Mouse (Mus musculus): ENCODE data around the gene Noto. TPM values are rescaled to one million over a fixed set of nuclear protein-coding genes. Genes with fewer than 3 reads are reported as not detected.
A peak's percentile ranks its signal among the peaks of the same experiment; 100 is the strongest.

Noto gene
- polyA plus RNA-seq, 1 experiment from 2014 or later: not detected

DNA sequence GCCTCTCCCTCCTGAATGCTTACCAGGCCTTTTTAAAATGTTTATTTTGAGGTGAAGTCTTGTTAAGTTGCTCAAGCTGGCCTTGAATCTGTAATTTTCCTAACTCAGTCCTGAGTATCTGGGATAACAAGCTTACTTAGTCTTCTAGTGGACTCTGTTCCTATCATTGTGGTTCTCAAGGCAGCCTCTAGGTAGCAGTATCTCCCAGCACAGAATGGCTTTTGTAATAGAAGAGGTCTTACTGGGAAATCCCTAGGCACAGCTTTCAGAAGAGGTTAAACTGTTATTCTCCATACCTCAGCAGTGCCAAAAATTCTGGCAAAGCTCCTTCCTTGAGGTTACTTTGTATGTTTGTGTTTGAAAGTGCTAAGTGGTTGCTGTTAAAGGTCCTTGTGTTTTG lies 41.7 kb downstream of the Noto start:
- Histone ChIP-seq H3K36me3 (ENCODE audit: insufficient read depth, low read length) (peaks cover 90% of the 10 kb centered on the region), H3K4me1 (ENCODE audit: insufficient read depth, low read length) (no peaks in the 10 kb centered on the region), H3K9me3 (ENCODE audit: low read length) (no peaks in the 10 kb centered on the region), H3K27ac (ENCODE audit: low read length) (no peak overlapping the region), H3K4me3 (ENCODE audit: low read length) (no peak overlapping the region), H3K4me2 (replicated peaks; ENCODE audit: low read depth, low read length) (no peak overlapping the region), H3K9ac (replicated peaks; ENCODE audit: low read length) (no peak overlapping the region), H3K27me3 (ENCODE audit: insufficient read depth, low read length) (no peaks in the 10 kb centered on the region)
- no peak for ATAC-seq (ENCODE audit: low FRiP score, low TSS enrichment)

- H3K9me3 ChIP-seq (ENCODE audit: low read length): no peaks in the 10 kb centered on the region
- no peaks in the 10 kb centered on the region for H3K27me3 ChIP-seq (ENCODE audit: insufficient read depth, low read length)
- WGBS: 71% methylated on average over 5 of the region's 5 CpGs
- H3K36me3 ChIP-seq (ENCODE audit: insufficient read depth, low read length): peaks cover 50% of the 10 kb centered on the region
- H3K9ac ChIP-seq (replicated peaks; ENCODE audit: low read length): no peak overlapping the region
- H3K4me2 ChIP-seq (replicated peaks; ENCODE audit: low read depth, low read length): no peak overlapping the region
- H3K27ac ChIP-seq (ENCODE audit: low read length): no peak overlapping the region
- no peaks in the 10 kb centered on the region for H3K4me1 ChIP-seq (ENCODE audit: insufficient read depth, low read length)
- peak; percentile 49; the same call in 1 of the 2 replicates for ATAC-seq (ENCODE audit: low FRiP score, low TSS enrichment)
- no peak overlapping the region for H3K4me3 ChIP-seq (ENCODE audit: low read length)
Observed at GRCm38 (mm10) chr6:85469660-85470430, 46.2 kb downstream of the Noto start.

- no peak for ATAC-seq (ENCODE audit: low FRiP score, low TSS enrichment)
Observed at GRCm38 (mm10) chr6:85471962-85472361, 48.3 kb downstream of the Noto start.

DNA sequence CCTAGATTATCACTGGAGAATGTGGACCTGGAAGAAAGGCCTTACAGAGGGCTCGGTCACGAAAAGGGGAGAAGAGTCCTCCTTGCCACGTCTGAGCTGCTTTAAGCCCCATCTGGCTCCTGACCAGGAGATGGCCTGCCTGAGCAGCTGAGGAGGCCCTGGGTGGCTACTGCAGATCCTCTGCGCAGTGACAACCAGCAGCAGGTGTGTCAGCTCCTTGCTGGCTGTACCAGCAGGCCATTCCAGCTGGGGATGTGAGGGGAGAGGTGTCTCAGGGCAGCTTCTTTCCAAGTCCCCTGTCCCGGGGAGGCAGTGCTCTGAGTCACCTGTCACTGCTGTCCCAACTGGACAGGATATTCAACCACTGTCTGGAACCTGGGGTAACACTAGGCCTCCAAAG lies 48.9 kb downstream of the Noto start:
- no peaks in the 10 kb centered on the region for H3K9me3 ChIP-seq (ENCODE audit: low read length)
- peaks cover 23% of the 10 kb centered on the region for H3K36me3 ChIP-seq (ENCODE audit: insufficient read depth, low read length)
- WGBS: 56% methylated on average over 5 of the region's 5 CpGs

More at GRCm38 (mm10) chr6:85471962-85472361, 48.3 kb downstream of the Noto start:
- Histone ChIP-seq H3K27me3 (ENCODE audit: insufficient read depth, low read length) (no peaks in the 10 kb centered on the region), H3K4me3 (ENCODE audit: low read length) (no peak overlapping the region), H3K27ac (ENCODE audit: low read length) (no peak overlapping the region), H3K4me1 (ENCODE audit: insufficient read depth, low read length) (no peaks in the 10 kb centered on the region), H3K9ac (replicated peaks; ENCODE audit: low read length) (no peak overlapping the region), H3K36me3 (ENCODE audit: insufficient read depth, low read length) (peaks cover 29% of the 10 kb centered on the region), H3K4me2 (replicated peaks; ENCODE audit: low read depth, low read length) (no peak overlapping the region), H3K9me3 (ENCODE audit: low read length) (no peaks in the 10 kb centered on the region)
- WGBS: 62% methylated on average over 8 of the region's 8 CpGs

GRCm38 (mm10) chr6:85475581-85475980 lies 51.9 kb downstream of the Noto start:
- Histone ChIP-seq H3K9me3 (ENCODE audit: low read length) (no peaks in the 10 kb centered on the region), H3K4me1 (ENCODE audit: insufficient read depth, low read length) (no peaks in the 10 kb centered on the region), H3K36me3 (ENCODE audit: insufficient read depth, low read length) (no peaks in the 10 kb centered on the region), H3K9ac (replicated peaks; ENCODE audit: low read length) (no peak overlapping the region), H3K4me3 (ENCODE audit: low read length) (no peak overlapping the region), H3K27ac (ENCODE audit: low read length) (no peak overlapping the region), H3K27me3 (ENCODE audit: insufficient read depth, low read length) (peaks cover 9% of the 10 kb centered on the region), H3K4me2 (replicated peaks; ENCODE audit: low read depth, low read length) (no peak overlapping the region)
- ATAC-seq (ENCODE audit: low FRiP score, low TSS enrichment): no peak
- 79% methylated on average over 3 of the region's 3 CpGs for WGBS

More for the DNA sequence above, 48.9 kb downstream of the Noto start:
- Histone ChIP-seq H3K9ac (replicated peaks; ENCODE audit: low read length) (no peak overlapping the region), H3K27ac (ENCODE audit: low read length) (no peak overlapping the region), H3K4me1 (ENCODE audit: insufficient read depth, low read length) (no peaks in the 10 kb centered on the region), H3K4me2 (replicated peaks; ENCODE audit: low read depth, low read length) (no peak overlapping the region), H3K27me3 (ENCODE audit: insufficient read depth, low read length) (no peaks in the 10 kb centered on the region; the same call in 1 of the 2 replicates), H3K4me3 (ENCODE audit: low read length) (no peak overlapping the region)
- ATAC-seq (ENCODE audit: low FRiP score, low TSS enrichment): no peak

DNA sequence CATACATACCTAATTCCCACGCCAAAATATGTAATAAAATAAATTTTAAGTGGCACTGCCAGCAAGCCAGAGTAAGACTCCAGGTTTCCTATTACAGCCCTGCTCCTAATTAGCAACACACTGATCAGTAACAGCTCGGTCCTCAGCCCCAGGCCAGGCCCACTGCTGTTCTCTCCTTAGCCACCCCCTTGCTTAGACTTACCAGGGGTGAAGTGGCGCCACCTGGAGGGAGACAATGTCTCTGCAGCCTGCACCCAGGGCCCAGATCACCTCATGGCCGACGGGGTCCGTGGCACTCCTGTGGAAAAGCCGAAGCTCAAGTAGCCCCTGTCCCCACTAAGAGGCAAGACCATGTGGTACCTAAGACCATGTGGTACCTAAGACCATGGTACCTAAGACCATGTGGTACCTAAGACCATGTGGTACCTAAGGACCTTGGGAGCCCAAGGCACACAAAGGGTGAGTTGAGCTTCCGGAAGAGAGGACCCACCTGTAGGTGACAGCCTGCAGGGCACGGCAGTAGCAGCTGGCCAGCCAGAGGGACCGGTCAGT lies 53.8 kb downstream of the Noto start:
- Histone ChIP-seq H3K36me3 (ENCODE audit: insufficient read depth, low read length) (no peaks in the 10 kb centered on the region), H3K27me3 (ENCODE audit: insufficient read depth, low read length) (peaks cover 18% of the 10 kb centered on the region), H3K4me2 (replicated peaks; ENCODE audit: low read depth, low read length) (no peak overlapping the region), H3K9me3 (ENCODE audit: low read length) (no peaks in the 10 kb centered on the region), H3K27ac (ENCODE audit: low read length) (no peak overlapping the region), H3K9ac (replicated peaks; ENCODE audit: low read length) (no peak overlapping the region), H3K4me1 (ENCODE audit: insufficient read depth, low read length) (peaks cover 5% of the 10 kb centered on the region; the same call in 1 of the 2 replicates), H3K4me3 (ENCODE audit: low read length) (no peak overlapping the region)
- WGBS: 36% methylated on average over 10 of the region's 10 CpGs
- no peak for ATAC-seq (ENCODE audit: low FRiP score, low TSS enrichment)

DNA sequence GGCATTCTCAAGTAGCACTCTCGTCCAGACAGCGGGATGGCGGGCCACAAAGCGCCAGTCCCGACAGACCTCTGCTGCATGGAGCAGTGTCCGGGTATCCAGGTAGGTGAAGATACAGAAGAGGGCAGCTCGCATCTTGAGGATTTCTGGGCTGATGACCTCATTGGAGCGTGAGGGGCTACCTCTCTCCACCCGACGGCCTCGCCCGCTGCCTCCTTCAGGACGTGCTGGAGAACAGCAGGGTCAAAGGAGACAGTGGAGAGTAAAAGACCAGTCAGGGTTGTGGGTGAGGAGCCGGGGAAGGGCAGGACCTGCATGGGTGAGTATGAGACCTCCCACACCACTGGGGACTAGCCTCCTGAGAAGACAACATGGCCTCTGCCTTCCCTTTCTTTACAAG lies 54.7 kb downstream of the Noto start:
- no peaks in the 10 kb centered on the region for H3K9me3 ChIP-seq (ENCODE audit: low read length)
- H3K4me2 ChIP-seq (replicated peaks; ENCODE audit: low read depth, low read length): no peak overlapping the region
- WGBS: 44% methylated on average over 14 of the region's 14 CpGs
- H3K36me3 ChIP-seq (ENCODE audit: insufficient read depth, low read length): no peaks in the 10 kb centered on the region
- H3K4me1 ChIP-seq (ENCODE audit: insufficient read depth, low read length): peaks cover 5% of the 10 kb centered on the region; the same call in 1 of the 2 replicates
- no peak overlapping the region for H3K9ac ChIP-seq (replicated peaks; ENCODE audit: low read length)
- H3K27me3 ChIP-seq (ENCODE audit: insufficient read depth, low read length): peaks cover 26% of the 10 kb centered on the region
- H3K27ac ChIP-seq (ENCODE audit: low read length): no peak overlapping the region
- ATAC-seq (ENCODE audit: low FRiP score, low TSS enrichment): no peak
- H3K4me3 ChIP-seq (ENCODE audit: low read length): no peak overlapping the region

Other genes with a start within 250 kb of the Noto start
- gene Emx1, start 236.4 kb upstream of the Noto start, polyA plus RNA-seq (2015; fragmentation: Nextera tagmentation; extraction: Ambion mirVana): 17.9 and 19.7 TPM in 2 replicates
- gene Sfxn5, start 90.5 kb upstream of the Noto start, polyA plus RNA-seq (2015; fragmentation: Nextera tagmentation; extraction: Ambion mirVana): 9.2 and 13.8 TPM in 2 replicates
- 16.5 and 18.9 TPM in 2 replicates for gene Rab11fip5, start 49.3 kb upstream of the Noto start, polyA plus RNA-seq (2015; fragmentation: Nextera tagmentation; extraction: Ambion mirVana)
- 74.4 and 77.0 TPM in 2 replicates for gene Smyd5, start 8.1 kb downstream of the Noto start, polyA plus RNA-seq (2015; fragmentation: Nextera tagmentation; extraction: Ambion mirVana)
- gene Cct7, start 27.6 kb downstream of the Noto start, polyA plus RNA-seq (2015; fragmentation: Nextera tagmentation; extraction: Ambion mirVana): 555 and 583 TPM in 2 replicates
- gene Pradc1, start 28.1 kb downstream of the Noto start, polyA plus RNA-seq (2015; fragmentation: Nextera tagmentation; extraction: Ambion mirVana): 37.6 and 39.1 TPM in 2 replicates
- gene Fbxo41, start 79.1 kb downstream of the Noto start, polyA plus RNA-seq (2015; fragmentation: Nextera tagmentation; extraction: Ambion mirVana): 0.08 and 0.09 TPM in 2 replicates
- 0.07 TPM in 1 of 2 replicates, not detected in the other for gene Egr4, start 89.7 kb downstream of the Noto start, polyA plus RNA-seq (2015; fragmentation: Nextera tagmentation; extraction: Ambion mirVana)
- 3.8 and 5.7 TPM in 2 replicates for gene Alms1, start 163.6 kb downstream of the Noto start, polyA plus RNA-seq (2015; fragmentation: Nextera tagmentation; extraction: Ambion mirVana)